Mouse (Mus musculus) v-Abl transformed pro-B cells (cell line): Measurements from ENCODE around the gene Spag6.

Experiments
- in situ Hi-C, 2 experiments: fragments of 400-800 bp; cut with MboI; formaldehyde crosslinking; loops; one replicate each; pipeline ENCODE4 v1.15.1; 2025; ENCODE audit not compliant: unreplicated experiment in 2 of 2

Gene Spag6

DNA sequence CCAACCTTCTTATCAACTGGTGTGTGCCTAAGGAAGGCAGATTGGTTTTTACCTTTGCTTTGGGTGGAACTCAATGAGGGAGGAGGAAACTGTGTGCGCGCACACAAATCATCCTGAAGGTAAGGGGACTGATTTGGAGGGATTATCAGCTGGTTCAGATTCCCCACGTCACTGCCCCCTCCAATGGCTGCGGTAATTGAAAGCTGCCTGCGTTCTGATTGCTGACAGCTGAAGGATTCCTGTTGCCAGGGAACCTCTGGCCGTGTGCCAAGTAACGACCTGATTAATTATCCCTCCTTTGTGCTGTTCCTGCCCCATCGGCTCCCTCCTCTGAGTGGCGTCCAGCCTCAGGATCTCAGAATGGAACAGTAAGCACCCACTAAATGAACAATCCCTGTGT lies 84.4 kb downstream of the Spag6 start:
- in situ Hi-C loops: no loop called here

GRCm38 (mm10) chr2:18779830-18780229 lies 86.0 kb downstream of the Spag6 start:
- in situ Hi-C loops: no loop called here

GRCm38 (mm10) chr2:18781296-18781695 lies 87.5 kb downstream of the Spag6 start:
- in situ Hi-C loops: no loop called here

DNA sequence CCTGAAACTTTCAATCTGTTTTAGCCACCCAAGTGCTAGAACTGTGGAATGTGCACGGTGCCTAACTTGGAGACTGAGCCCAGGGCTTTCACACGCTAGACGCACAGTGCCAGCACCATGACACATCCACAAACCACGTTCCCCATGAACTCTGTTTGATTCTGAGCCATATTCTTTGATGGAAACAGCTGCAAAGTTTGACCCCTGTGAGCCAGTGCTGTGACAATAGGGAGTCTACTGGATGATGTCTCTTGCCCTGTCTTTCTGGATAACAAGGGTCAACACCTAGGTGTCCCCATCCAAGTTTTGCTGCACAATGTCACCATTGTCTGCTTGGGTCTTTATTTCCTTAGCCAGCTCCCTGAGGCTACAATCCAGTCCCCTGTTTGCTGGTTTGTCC lies 100.4 kb downstream of the Spag6 start:
- in situ Hi-C loops: no loop called here

DNA sequence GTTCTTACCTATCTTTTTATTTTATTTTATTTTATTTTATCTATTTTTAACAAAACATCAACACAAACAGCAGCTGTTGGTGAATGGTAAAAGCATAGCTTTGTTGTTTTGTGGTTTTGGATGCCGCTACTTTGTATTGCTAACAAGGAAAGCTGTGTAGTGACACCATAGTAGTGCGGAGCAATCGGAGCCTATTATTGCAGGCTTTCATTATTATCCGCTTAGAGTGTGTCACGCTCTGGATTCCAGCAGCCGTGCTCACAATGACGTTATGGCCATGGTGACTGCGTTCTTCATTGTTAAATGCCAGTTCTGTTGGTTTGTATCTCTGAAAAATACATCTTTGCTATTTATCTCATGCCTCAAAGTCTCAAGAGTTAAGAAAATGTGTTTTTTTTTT lies 103.9 kb downstream of the Spag6 start:
- in situ Hi-C loops: no loop called here

- in situ Hi-C loops: no loop called here
Observed at GRCm38 (mm10) chr2:18799265-18799965, 105.6 kb downstream of the Spag6 start.
